Mouse (Mus musculus): ENCODE results near the gene Zbtb16. TPM values are rescaled to one million over a fixed set of nuclear protein-coding genes. Genes with fewer than 3 reads are reported as not detected.

Gene Zbtb16
- polyA plus RNA-seq, 1 experiment from 2014 or later, result 2.3 TPM

GRCm38 (mm10) chr9:48773130-48773529, 62.9 kb downstream of the Zbtb16 start:
- DNase-seq (ENCODE audit: low spot score) (no peak), ATAC-seq (replicated peaks; ENCODE audit: low FRiP score) (no peak)
- Histone ChIP-seq H3K9ac (ENCODE audit: low read depth, low read length) (no peak overlapping the region), H3K4me1 (replicated peaks; ENCODE audit: control insufficient read depth, insufficient read depth, low read length) (no peaks in the 10 kb centered on the region), H3K4me3 (ENCODE audit: low read depth, low read length) (no peak overlapping the region), H3K36me3 (ENCODE audit: control insufficient read depth, insufficient read depth, low read length) (no peaks in the 10 kb centered on the region), H3K27me3 (replicated peaks; ENCODE audit: control insufficient read depth, insufficient read depth, low read length) (peaks cover 7% of the 10 kb centered on the region; the same call in 1 of the 2 replicates), H3K4me2 (no peak overlapping the region), H3K27ac (ENCODE audit: low read depth, low read length) (no peak overlapping the region), H3K9me3 (ENCODE audit: control insufficient read depth, low read length) (no peaks in the 10 kb centered on the region)
- WGBS, result 85% methylated on average over 6 of the region's 6 CpGs

- 85% methylated on average over 6 of the region's 6 CpGs for WGBS
- H3K9ac ChIP-seq (ENCODE audit: low read depth, low read length), result no peak overlapping the region
- 0 out of 2 replicates have a peak, but pooled peaks cover 4% of the 10 kb centered on the region for H3K27me3 ChIP-seq (replicated peaks; ENCODE audit: control insufficient read depth, insufficient read depth, low read length)
- H3K9me3 ChIP-seq (ENCODE audit: control insufficient read depth, low read length), result no peaks in the 10 kb centered on the region
- no peak overlapping the region for H3K4me3 ChIP-seq (ENCODE audit: low read depth, low read length)
- ATAC-seq (replicated peaks; ENCODE audit: low FRiP score) (no peak), DNase-seq (ENCODE audit: low spot score) (no peak)
- H3K4me2 ChIP-seq, result no peak overlapping the region
- H3K27ac ChIP-seq (ENCODE audit: low read depth, low read length), result no peak overlapping the region
- no peaks in the 10 kb centered on the region for H3K36me3 ChIP-seq (ENCODE audit: control insufficient read depth, insufficient read depth, low read length)
- H3K4me1 ChIP-seq (replicated peaks; ENCODE audit: control insufficient read depth, insufficient read depth, low read length), result no peaks in the 10 kb centered on the region
Measured at GRCm38 (mm10) chr9:48771504-48771903, 64.5 kb downstream of the Zbtb16 start.

GRCm38 (mm10) chr9:48768965-48769364, 67.1 kb downstream of the Zbtb16 start:
- DNase-seq (ENCODE audit: low spot score) (no peak), ATAC-seq (replicated peaks; ENCODE audit: low FRiP score) (no peak)
- no peaks in the 10 kb centered on the region for H3K36me3 ChIP-seq (ENCODE audit: control insufficient read depth, insufficient read depth, low read length)
- no peaks in the 10 kb centered on the region for H3K9me3 ChIP-seq (ENCODE audit: control insufficient read depth, low read length)
- H3K27ac ChIP-seq (ENCODE audit: low read depth, low read length), result no peak overlapping the region
- H3K9ac ChIP-seq (ENCODE audit: low read depth, low read length), result no peak overlapping the region
- H3K4me1 ChIP-seq (replicated peaks; ENCODE audit: control insufficient read depth, insufficient read depth, low read length), result no peaks in the 10 kb centered on the region
- H3K4me2 ChIP-seq, result no peak overlapping the region
- WGBS, result 80% methylated on average over 4 of the region's 4 CpGs
- no peak overlapping the region for H3K4me3 ChIP-seq (ENCODE audit: low read depth, low read length)
- peaks cover 4% of the 10 kb centered on the region; the same call in 1 of the 2 replicates for H3K27me3 ChIP-seq (replicated peaks; ENCODE audit: control insufficient read depth, insufficient read depth, low read length)

GRCm38 (mm10) chr9:48767666-48768432, 68.2 kb downstream of the Zbtb16 start:
- no peaks in the 10 kb centered on the region; the same call in none of the 2 replicates for H3K27me3 ChIP-seq (replicated peaks; ENCODE audit: control insufficient read depth, insufficient read depth, low read length)
- H3K4me3 ChIP-seq (ENCODE audit: low read depth, low read length), result no peak overlapping the region
- no peak overlapping the region for H3K9ac ChIP-seq (ENCODE audit: low read depth, low read length)
- no peaks in the 10 kb centered on the region for H3K4me1 ChIP-seq (replicated peaks; ENCODE audit: control insufficient read depth, insufficient read depth, low read length)
- DNase-seq (ENCODE audit: low spot score) (no peak), ATAC-seq (replicated peaks; ENCODE audit: low FRiP score) (no peak)
- H3K4me2 ChIP-seq, result no peak overlapping the region
- no peak overlapping the region for H3K27ac ChIP-seq (ENCODE audit: low read depth, low read length)
- no peaks in the 10 kb centered on the region for H3K36me3 ChIP-seq (ENCODE audit: control insufficient read depth, insufficient read depth, low read length)
- 87% methylated on average over 20 of the region's 20 CpGs for WGBS
- H3K9me3 ChIP-seq (ENCODE audit: control insufficient read depth, low read length), result no peaks in the 10 kb centered on the region

- Histone ChIP-seq H3K4me1 (replicated peaks; ENCODE audit: control insufficient read depth, insufficient read depth, low read length) (no peaks in the 10 kb centered on the region; the same call in 1 of the 2 replicates), H3K4me3 (ENCODE audit: low read depth, low read length) (no peak overlapping the region), H3K4me2 (no peak overlapping the region), H3K9ac (ENCODE audit: low read depth, low read length) (no peak overlapping the region), H3K27me3 (replicated peaks; ENCODE audit: control insufficient read depth, insufficient read depth, low read length) (no peaks in the 10 kb centered on the region; the same call in none of the 2 replicates), H3K9me3 (ENCODE audit: control insufficient read depth, low read length) (no peaks in the 10 kb centered on the region), H3K36me3 (ENCODE audit: control insufficient read depth, insufficient read depth, low read length) (no peaks in the 10 kb centered on the region), H3K27ac (ENCODE audit: low read depth, low read length) (no peak overlapping the region)
- DNase-seq (ENCODE audit: low spot score), result no peak
- no peak for ATAC-seq (replicated peaks; ENCODE audit: low FRiP score)
Measured at GRCm38 (mm10) chr9:48765927-48766326, 70.1 kb downstream of the Zbtb16 start.

DNA sequence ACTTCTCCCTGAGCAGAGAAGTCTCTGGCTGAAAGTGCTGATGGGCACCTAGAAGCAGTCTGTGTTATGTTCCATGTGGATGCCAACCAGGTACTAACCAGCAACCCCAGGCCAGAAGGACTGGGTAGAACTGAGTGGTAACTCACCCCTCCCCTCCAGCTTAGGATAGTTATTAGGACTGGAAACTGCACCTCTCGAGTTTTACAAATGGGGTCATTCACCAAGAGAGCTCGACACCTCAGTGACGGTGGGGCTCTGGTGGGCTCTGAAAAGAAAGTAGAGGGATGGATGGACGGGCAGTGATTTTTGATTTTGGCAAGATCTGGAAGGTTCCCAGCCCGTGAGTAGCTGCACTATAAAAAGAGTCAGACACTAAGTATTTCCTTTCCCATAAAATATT, 71.7 kb downstream of the Zbtb16 start:
- H3K9ac ChIP-seq (ENCODE audit: low read depth, low read length), result no peak overlapping the region
- no peak for ATAC-seq (replicated peaks; ENCODE audit: low FRiP score)
- H3K36me3 ChIP-seq (ENCODE audit: control insufficient read depth, insufficient read depth, low read length), result no peaks in the 10 kb centered on the region
- DNase-seq (ENCODE audit: low spot score), result no peak
- no peaks in the 10 kb centered on the region; the same call in none of the 2 replicates for H3K27me3 ChIP-seq (replicated peaks; ENCODE audit: control insufficient read depth, insufficient read depth, low read length)
- H3K9me3 ChIP-seq (ENCODE audit: control insufficient read depth, low read length), result no peaks in the 10 kb centered on the region
- 79% methylated on average over 5 of the region's 5 CpGs for WGBS
- no peak overlapping the region for H3K4me2 ChIP-seq
- no peak overlapping the region for H3K4me3 ChIP-seq (ENCODE audit: low read depth, low read length)
- H3K4me1 ChIP-seq (replicated peaks; ENCODE audit: control insufficient read depth, insufficient read depth, low read length), result no peaks in the 10 kb centered on the region; the same call in 1 of the 2 replicates
- H3K27ac ChIP-seq (ENCODE audit: low read depth, low read length), result no peak overlapping the region

GRCm38 (mm10) chr9:48761732-48762637, 74.0 kb downstream of the Zbtb16 start:
- DNase-seq (ENCODE audit: low spot score) (no peak), ATAC-seq (replicated peaks; ENCODE audit: low FRiP score) (no peak)
- 89% methylated on average over 14 of the region's 14 CpGs for WGBS
- H3K36me3 ChIP-seq (ENCODE audit: control insufficient read depth, insufficient read depth, low read length), result no peaks in the 10 kb centered on the region
- no peak overlapping the region for H3K4me3 ChIP-seq (ENCODE audit: low read depth, low read length)
- no peak overlapping the region for H3K9ac ChIP-seq (ENCODE audit: low read depth, low read length)
- peaks cover under 1% of the 10 kb centered on the region; the same call in 1 of the 2 replicates for H3K4me1 ChIP-seq (replicated peaks; ENCODE audit: control insufficient read depth, insufficient read depth, low read length)
- no peaks in the 10 kb centered on the region for H3K9me3 ChIP-seq (ENCODE audit: control insufficient read depth, low read length)
- no peaks in the 10 kb centered on the region; the same call in none of the 2 replicates for H3K27me3 ChIP-seq (replicated peaks; ENCODE audit: control insufficient read depth, insufficient read depth, low read length)
- no peak overlapping the region for H3K4me2 ChIP-seq
- H3K27ac ChIP-seq (ENCODE audit: low read depth, low read length), result no peak overlapping the region

DNA sequence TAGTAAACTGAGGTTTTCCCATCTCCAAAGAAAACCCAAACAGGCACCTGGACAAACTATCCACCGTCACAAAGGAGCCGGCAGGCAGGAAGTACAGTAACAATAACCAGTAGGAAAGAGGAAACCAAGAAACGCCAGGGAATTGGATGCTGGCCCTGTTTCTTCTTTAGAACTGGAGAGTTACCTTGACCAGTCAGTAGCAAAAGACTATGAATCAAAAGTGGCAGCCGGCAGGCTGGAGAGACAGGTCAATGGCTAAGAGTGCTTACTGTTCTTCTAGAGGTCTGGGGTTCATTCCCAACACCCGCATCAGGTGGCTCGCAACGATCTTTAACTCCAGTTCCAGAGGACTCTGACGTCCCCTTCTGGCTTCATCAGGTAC, 74.9 kb downstream of the Zbtb16 start:
- Histone ChIP-seq H3K27ac (ENCODE audit: low read depth, low read length) (no peak overlapping the region), H3K4me2 (no peak overlapping the region), H3K9me3 (ENCODE audit: control insufficient read depth, low read length) (no peaks in the 10 kb centered on the region), H3K9ac (ENCODE audit: low read depth, low read length) (no peak overlapping the region), H3K4me3 (ENCODE audit: low read depth, low read length) (no peak overlapping the region), H3K4me1 (replicated peaks; ENCODE audit: control insufficient read depth, insufficient read depth, low read length) (peaks cover 3% of the 10 kb centered on the region), H3K27me3 (replicated peaks; ENCODE audit: control insufficient read depth, insufficient read depth, low read length) (no peaks in the 10 kb centered on the region; the same call in none of the 2 replicates), H3K36me3 (ENCODE audit: control insufficient read depth, insufficient read depth, low read length) (no peaks in the 10 kb centered on the region)
- 74% methylated on average over 8 of the region's 8 CpGs for WGBS
- DNase-seq (ENCODE audit: low spot score) (no peak), ATAC-seq (replicated peaks; ENCODE audit: low FRiP score) (no peak)
